Mouse (Mus musculus) ES-E14 (cell line): Measurements from ENCODE around the gene Gm44973. TPM values are rescaled to one million over a fixed set of nuclear protein-coding genes. Genes with fewer than 3 reads are reported as not detected.

Experiments used
- DNase-seq: peaks from one replicate; pipeline ENCODE4 v3.0.0-alpha.2; 2013; ENCODE audit warnings: low read depth, low spot score
- H3K27ac ChIP-seq: 2 replicates; pipeline ENCODE4 v1.5.1; 2012; ENCODE audit warnings: low read depth, mild to moderate bottlenecking, low read length, moderate library complexity, mixed read lengths; ENCODE audit not compliant: poor library complexity, insufficient read depth, severe bottlenecking
- H3K36me3 ChIP-seq: 2 replicates; pipeline ENCODE4 v1.6.1; 2012; ENCODE audit warnings: mild to moderate bottlenecking, low read length, moderate library complexity, mixed read lengths; ENCODE audit not compliant: control insufficient read depth, poor library complexity, insufficient read depth, severe bottlenecking
- H3K4me1 ChIP-seq, 2 experiments: fragments of 150-350 bp in 1 of 2; sonication (generic) in 1 of 2; 2 replicates each; pipeline ENCODE4 v1.6.1; 2012; ENCODE audit warnings: low read length in 2 of 2, mild to moderate bottlenecking in 1 of 2, mixed read lengths in 1 of 2; ENCODE audit not compliant: control insufficient read depth in 2 of 2, insufficient read depth in 2 of 2, poor library complexity in 1 of 2
- H3K4me3 ChIP-seq, 2 experiments: fragments of 150-350 bp in 1 of 2; sonication (generic) in 1 of 2; 2 replicates each; pipeline ENCODE4 v1.5.1; 2012; ENCODE audit warnings: low read length in 2 of 2, low read depth in 1 of 2, mild to moderate bottlenecking in 1 of 2, mixed read lengths in 1 of 2; ENCODE audit not compliant: insufficient read depth in 1 of 2, poor library complexity in 1 of 2, severe bottlenecking in 1 of 2
- H3K9ac ChIP-seq: 2 replicates; pipeline ENCODE4 v1.6.1; 2012; ENCODE audit warnings: low read depth, mild to moderate bottlenecking, low read length, mixed read lengths; ENCODE audit not compliant: poor library complexity, insufficient read depth, severe bottlenecking
- H3K9me3 ChIP-seq: fragments of 150-350 bp; sonication (generic); 2 replicates; pipeline ENCODE4 v1.6.1; 2012; ENCODE audit warnings: low read depth, mild to moderate bottlenecking, low read length; ENCODE audit not compliant: control insufficient read depth, insufficient read depth
- CHD2 ChIP-seq: IDR thresholded peaks from 2 replicates; pipeline ENCODE4 v1.6.1; 2014; ENCODE audit warnings: mild to moderate bottlenecking, low read depth, low read length, inconsistent platforms
- HCFC1 ChIP-seq: IDR thresholded peaks from 2 replicates; pipeline ENCODE4 v1.6.1; 2012; ENCODE audit warnings: low read length, inconsistent platforms, borderline replicate concordance; ENCODE audit not compliant: insufficient read depth
- MAFK ChIP-seq: IDR thresholded peaks from 2 replicates; pipeline ENCODE4 v1.6.1; 2014; ENCODE audit warnings: mild to moderate bottlenecking, low read depth, low read length, inconsistent platforms; ENCODE audit not compliant: insufficient read depth
- ZC3H11A ChIP-seq: IDR thresholded peaks from 2 replicates; pipeline ENCODE4 v1.6.1; 2012; ENCODE audit warnings: low read depth, mild to moderate bottlenecking, inconsistent platforms, low read length, borderline replicate concordance
- ZNF384 ChIP-seq: IDR thresholded peaks from 2 replicates; pipeline ENCODE4 v1.6.1; 2012; ENCODE audit warnings: low read depth, low read length, inconsistent platforms
- in situ Hi-C, 2 experiments: fragments of 600-800 bp; cut with MboI; formaldehyde crosslinking; loops; one replicate each; pipeline ENCODE4 v1.15.1; 2025; ENCODE audit warnings: low sequenced_read_pairs in 2 of 2, inconsistent platforms in 1 of 2; ENCODE audit not compliant: unreplicated experiment in 2 of 2
- total RNA-seq: library from RNA; depleted of rRNA; stranded (reverse); fragments of 300-350 nt; gene quantifications from 2 replicates; pipeline ENCODE4 v1.2.3, GENCODE M21; 2012

The Gm44973 gene
- total RNA-seq, 1 experiment = not detected

- in situ Hi-C loops = no loop called here
- H3K4me1 ChIP-seq = peaks cover 0 to 2% of the 10 kb centered on the region in 2 experiments; a peak in 1 of 4 replicates
- TF ChIP-seq ZC3H11A = no peak
- TF ChIP-seq HCFC1 = no peak
- TF ChIP-seq CHD2 = no peak
- no peak for TF ChIP-seq MAFK
- no peak for TF ChIP-seq ZNF384
- H3K36me3 ChIP-seq = no peaks in the 10 kb centered on the region; the same call in 1 of the 2 replicates
- no peak overlapping the region for H3K4me3 ChIP-seq
- no peak overlapping the region for H3K27ac ChIP-seq
- no peaks in the 10 kb centered on the region for H3K9me3 ChIP-seq
- no peak overlapping the region for H3K9ac ChIP-seq
- DNase-seq = no peak
These were observed 21.7 kb downstream of the Gm44973 start for GRCm38 (mm10) chr7:5037026-5037425.

- in situ Hi-C loops = no loop called here
- Histone ChIP-seq H3K4me3 (peak overlapping the region in 1 of 2 experiments; percentile 94; a peak in 1 of 4 replicates), H3K9ac (no peak overlapping the region), H3K27ac (no peak overlapping the region), H3K4me1 (peaks cover 0 to 2% of the 10 kb centered on the region in 2 experiments; a peak in 1 of 4 replicates), H3K36me3 (no peaks in the 10 kb centered on the region; the same call in 1 of the 2 replicates), H3K9me3 (no peaks in the 10 kb centered on the region)
- TF ChIP-seq ZNF384 (no peak), CHD2 (no peak), MAFK (no peak), HCFC1 (no peak), ZC3H11A (no peak)
- DNase-seq = no peak
These were observed 22.2 kb downstream of the Gm44973 start for GRCm38 (mm10) chr7:5037467-5037866.

- in situ Hi-C loops = no loop called here
- H3K27ac ChIP-seq = peak within 1 kb of the TSS; percentile 81
- H3K36me3 ChIP-seq = no peaks in the 10 kb centered on the region
- peak within 1 kb of the TSS; percentile 91 for H3K9ac ChIP-seq
- peaks cover 0 to 2% of the 10 kb centered on the region in 2 experiments; a peak in 1 of 4 replicates for H3K4me1 ChIP-seq
- no peaks in the 10 kb centered on the region for H3K9me3 ChIP-seq
- TF ChIP-seq MAFK (no peak), ZC3H11A (no peak), CHD2 (no peak), ZNF384 (no peak), HCFC1 (no peak)
- DNase-seq = peak; percentile 88
- peak within 1 kb of the TSS; percentile 89 to 94 for H3K4me3 ChIP-seq
These were observed 22.9 kb downstream of the Gm44973 start, which contains the start of gene Zfp784 for GRCm38 (mm10) chr7:5038109-5038732. Gene Zfp784 (minus strand): TSS chr7:5038446.

GRCm38 (mm10) chr7:5038940-5039339, 23.6 kb downstream of the Gm44973 start:
- in situ Hi-C loops = no loop called here
- H3K27ac ChIP-seq = no peak overlapping the region
- peaks cover 0 to 2% of the 10 kb centered on the region in 2 experiments; a peak in 1 of 4 replicates for H3K4me1 ChIP-seq
- no peak for TF ChIP-seq MAFK
- TF ChIP-seq HCFC1 = no peak
- no peak for TF ChIP-seq ZNF384
- no peak for TF ChIP-seq CHD2
- no peak for TF ChIP-seq ZC3H11A
- no peak overlapping the region for H3K9ac ChIP-seq
- no peaks in the 10 kb centered on the region for H3K9me3 ChIP-seq
- H3K36me3 ChIP-seq = no peaks in the 10 kb centered on the region
- H3K4me3 ChIP-seq = peak overlapping the region; percentile 89 to 94; a peak in 3 of 4 replicates
- no peak for DNase-seq
